Mouse (Mus musculus) cerebellum, adult 11-12 months (tissue): ENCODE measurements around the gene Cend1.
A peak's percentile ranks its signal among the peaks of the same experiment; 100 is the strongest.

Source experiments
- DNase-seq: peaks from one replicate; pipeline ENCODE4 v3.0.0; 2022

Gene Cend1

GRCm38 (mm10) chr7:141442199-141442598 lies 12.9 kb upstream of the Cend1 start:
- DNase-seq, result peak; percentile 47

DNA sequence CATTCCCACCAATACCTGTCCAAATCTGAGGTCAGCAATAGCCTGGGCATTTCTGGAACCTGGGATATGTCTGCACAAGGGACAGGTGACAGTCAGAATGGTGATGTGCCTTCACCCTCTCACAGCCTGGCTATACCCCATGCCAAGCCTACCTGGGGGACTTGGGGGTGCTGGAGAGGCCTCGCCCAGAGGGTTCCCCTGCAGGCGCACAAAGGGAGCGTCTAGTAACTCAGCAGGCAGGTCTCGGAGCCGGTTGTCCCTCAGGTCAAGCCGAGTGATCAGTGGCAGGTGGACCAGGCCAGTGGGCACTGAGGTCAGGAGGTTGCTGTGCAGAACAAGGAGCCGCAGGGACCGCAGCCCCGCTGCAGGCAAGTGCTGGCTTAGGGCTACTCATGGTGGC lies 12.2 kb upstream of the Cend1 start:
- peak; percentile 60 for DNase-seq

DNA sequence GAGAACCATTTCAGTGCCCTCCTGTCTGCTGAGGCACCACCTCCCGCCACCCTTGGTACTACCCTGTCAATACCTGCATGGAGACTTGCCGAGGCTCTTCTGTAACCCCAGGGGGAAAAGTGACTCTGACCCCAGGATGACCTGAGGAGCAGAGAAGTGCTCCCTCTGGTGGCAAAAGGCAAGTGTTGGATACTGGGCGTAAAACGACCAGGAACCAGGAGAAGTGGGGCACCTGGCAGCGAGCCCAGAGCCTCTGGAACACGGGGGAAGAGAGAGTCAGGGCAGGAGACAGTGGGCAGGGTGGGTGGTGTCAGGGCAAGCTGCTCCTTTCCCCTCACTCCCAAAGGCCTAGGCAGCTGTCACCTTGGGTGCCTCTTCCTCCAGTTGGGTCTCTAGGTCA lies 11.3 kb upstream of the Cend1 start:
- peak; percentile 83 for DNase-seq

- peak; percentile 70 for DNase-seq
These were observed 10.5 kb upstream of the Cend1 start for GRCm38 (mm10) chr7:141439811-141440210.

- peak; percentile 61 for DNase-seq
These were observed 9.9 kb upstream of the Cend1 start for GRCm38 (mm10) chr7:141439140-141439679.

DNA sequence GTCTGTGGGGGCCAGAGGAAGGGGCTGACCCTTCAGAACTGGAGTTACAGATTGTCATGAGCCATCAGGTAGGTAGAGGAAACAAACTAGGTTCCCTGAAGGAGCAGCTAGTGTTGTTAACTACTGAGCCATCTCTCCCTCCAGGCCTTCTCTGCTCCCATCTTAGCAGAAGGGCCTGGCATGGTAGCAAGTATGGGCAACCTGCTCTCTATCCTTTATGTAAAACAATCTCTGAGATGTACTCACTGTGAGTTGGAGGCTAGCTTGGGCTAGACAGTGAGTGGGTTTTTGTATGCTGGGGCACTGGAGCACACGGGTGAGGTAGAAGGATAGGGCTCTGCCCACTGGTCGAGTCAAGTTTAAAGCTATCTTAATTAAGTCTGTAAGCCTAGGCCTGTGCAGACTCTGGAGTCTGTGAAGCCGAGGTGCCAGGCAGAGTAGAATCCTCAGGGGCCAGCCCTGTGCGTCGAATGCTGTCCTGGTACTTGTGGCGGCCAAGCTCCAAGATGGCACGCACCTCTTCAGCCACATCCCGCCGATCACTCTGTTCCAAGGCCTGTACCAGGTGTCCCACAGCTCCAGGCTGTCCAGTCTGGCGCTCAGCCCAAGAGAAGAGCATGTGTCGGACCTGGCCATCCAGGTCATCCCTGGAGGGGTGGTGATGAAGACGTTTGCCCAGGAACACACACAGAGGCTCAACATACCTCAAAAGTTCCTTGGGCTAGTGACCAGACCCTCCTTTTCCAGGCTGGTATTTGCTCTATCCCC lies 9.1 kb upstream of the Cend1 start:
- DNase-seq, result peak; percentile 94

DNA sequence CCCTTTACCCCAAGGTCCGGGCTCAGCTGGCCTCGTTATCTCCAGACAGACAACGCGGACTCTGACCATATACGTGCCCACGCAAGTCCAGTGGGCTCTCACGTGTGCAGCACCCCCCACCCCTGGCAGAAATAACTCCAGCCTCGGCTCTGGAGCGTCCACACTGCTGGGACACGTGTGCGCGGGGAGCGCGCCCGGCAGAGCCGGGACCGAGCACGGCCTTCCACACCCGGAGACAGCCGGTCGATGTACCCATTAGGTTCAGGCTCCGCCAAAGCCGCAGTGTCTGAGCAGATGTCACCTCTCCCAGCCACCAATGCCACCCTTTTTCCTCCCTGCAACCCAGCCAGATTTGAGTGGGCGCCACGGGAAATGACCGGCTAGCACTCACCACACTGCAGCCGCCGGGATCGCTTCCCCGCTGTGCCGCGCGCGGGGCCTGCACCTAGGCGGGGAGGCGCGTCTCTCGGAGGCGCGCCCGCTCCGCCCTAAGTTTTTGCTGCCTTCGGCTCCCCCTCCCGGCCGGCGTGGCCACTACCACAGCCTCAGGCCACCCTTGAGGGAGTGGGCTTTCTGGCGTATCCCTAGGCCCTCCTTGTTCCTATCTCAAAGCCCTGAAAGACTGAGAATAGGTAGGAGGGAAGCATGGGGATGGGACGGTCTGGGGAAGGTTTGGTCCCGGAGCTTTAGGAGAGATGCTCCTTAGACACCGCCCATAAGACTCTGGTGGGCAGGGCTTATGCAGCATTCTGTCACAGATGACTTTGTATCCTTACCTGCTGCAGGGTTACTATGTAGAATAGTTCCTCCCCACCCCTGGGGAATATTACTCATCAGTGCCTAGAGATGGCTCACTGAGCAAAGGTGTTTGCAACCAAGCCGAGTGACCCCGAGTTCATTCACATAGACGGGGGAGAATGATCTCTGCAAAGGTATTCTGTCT lies 8.2 kb upstream of the Cend1 start, which contains the start of gene Slc25a22:
TSS of gene Slc25a22 (minus strand) at position 715 of the 943 bp plus-strand sequence.
- DNase-seq, result peak; percentile 88

GRCm38 (mm10) chr7:141436523-141436892 lies 7.2 kb upstream of the Cend1 start:
- peak; percentile 48 for DNase-seq

GRCm38 (mm10) chr7:141435856-141436522 lies 6.7 kb upstream of the Cend1 start:
- peak; percentile 77 for DNase-seq

- DNase-seq, result peak; percentile 84
These were observed 6.0 kb upstream of the Cend1 start for GRCm38 (mm10) chr7:141435129-141435855.

- DNase-seq, result peak; percentile 88
These were observed 5.2 kb upstream of the Cend1 start for GRCm38 (mm10) chr7:141434464-141434863.

GRCm38 (mm10) chr7:141433517-141434400 lies 4.5 kb upstream of the Cend1 start:
- peak; percentile 83 for DNase-seq

DNA sequence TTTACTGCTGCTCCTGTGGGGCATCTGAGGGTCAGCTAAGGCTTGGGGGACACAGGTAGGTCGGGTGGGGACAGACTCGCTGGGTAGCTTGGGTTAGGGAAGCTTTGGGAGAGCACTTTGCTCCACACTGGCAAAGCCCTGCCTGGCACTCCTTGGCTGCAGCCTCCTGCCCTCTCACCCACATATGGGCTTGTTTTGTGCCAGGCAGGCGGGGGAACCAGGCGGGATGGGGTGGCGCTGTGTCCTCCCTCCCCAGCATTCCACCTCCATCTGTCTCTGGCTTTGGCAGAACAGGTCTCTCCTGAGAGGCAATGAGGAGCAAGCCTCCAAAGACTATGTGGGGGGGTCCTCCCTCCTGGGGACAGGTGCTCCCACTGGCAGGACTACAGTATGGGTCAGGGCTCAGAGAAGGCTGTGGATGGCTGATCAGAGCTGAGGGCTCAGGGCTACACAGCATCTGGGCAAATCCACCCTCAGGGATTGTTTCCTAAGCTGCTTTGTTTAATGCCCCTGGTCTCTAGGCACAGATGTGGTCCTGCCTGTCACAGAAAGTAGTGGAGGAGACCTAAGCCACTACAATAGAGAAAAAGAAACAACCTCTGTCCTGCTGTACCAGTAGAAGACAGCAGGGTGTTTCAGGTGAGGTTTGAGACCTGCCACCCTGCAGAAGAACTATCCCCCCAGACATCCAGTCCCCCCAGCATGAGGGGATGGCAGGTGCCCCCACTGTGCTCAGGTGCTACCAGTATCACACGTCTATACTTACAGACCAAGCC lies 3.6 kb upstream of the Cend1 start:
- peak; percentile 98 for DNase-seq

GRCm38 (mm10) chr7:141432186-141432611 lies 2.9 kb upstream of the Cend1 start:
- peak; percentile 86 for DNase-seq

- peak; percentile 73 for DNase-seq
These were observed 2.3 kb upstream of the Cend1 start for GRCm38 (mm10) chr7:141431434-141432185.

- DNase-seq, result peak; percentile 71
These were observed 1.4 kb upstream of the Cend1 start for GRCm38 (mm10) chr7:141430585-141431240.

DNA sequence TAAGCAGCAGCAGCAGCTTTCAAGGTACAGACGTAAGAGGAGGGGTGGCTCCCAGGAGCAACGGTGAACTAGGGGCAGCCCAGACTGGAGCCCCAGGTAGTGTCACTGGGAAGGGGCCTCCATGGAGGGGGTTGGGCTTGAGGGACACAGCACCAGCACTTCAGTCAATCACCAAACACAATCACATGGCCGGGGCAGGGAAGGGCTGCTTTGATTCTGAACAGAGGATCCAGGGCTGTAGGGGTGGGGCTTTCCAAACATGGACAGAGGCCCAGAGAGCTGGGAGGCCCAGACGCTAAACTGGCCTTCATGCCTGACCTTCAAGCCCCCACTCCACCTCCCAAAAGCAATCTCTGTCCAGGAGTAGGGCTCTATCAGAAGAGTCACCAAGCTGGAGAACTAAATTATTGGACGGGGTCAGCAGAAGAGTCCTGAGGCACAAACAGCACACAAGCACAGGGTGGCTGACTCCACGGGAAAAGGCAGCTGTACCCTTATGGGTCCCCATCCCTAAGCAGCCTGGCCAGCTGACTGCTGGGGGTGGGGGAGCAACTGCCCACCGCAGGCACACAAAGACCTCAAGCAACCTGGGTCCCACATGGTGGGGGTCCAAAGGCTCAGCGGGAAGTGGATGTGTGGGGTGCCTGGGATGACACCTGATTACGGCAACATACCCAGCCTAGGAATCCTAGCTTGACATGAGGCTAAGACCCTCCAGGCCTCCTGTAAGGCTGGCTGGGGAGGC lies 721 bp upstream of the Cend1 start:
- peak; percentile 77 for DNase-seq

GRCm38 (mm10) chr7:141428701-141429100 lies 590 bp downstream of the Cend1 start:
- DNase-seq, result peak; percentile 64
